Mouse (Mus musculus): ENCODE results near the gene Bnc1. TPM values are rescaled to one million over a fixed set of nuclear protein-coding genes. Genes with fewer than 3 reads are reported as not detected.
A peak's percentile ranks its signal among the peaks of the same experiment; 100 is the strongest.

Bnc1 gene
- total and polyA plus RNA-seq, 2 experiments: 0.04 to 0.09 TPM

DNA sequence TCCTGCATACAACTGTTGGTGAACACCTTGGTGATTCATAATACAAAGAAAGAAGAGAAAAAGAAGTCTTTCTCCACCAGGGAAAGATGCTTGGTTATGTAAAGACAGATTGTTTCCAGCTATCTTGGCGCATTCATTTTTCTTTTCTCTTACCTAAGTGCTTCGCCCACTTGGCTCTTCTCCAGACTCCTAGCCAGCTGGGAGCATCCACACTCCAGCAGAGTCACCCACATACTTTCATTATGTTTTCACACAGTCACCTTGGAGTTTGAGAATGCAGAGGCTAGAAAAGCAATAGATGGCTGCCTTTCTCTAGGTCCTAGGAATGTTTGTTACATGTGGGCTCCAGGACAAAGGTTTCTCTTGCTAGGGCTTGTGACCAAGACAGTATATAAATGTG, 41.6 kb downstream of the Bnc1 start:
- 77% methylated on average over 2 of the region's 2 CpGs for WGBS
- H3K4me1 ChIP-seq (ENCODE audit: control insufficient read depth, insufficient read depth, low read length): no peaks in the 10 kb centered on the region

DNA sequence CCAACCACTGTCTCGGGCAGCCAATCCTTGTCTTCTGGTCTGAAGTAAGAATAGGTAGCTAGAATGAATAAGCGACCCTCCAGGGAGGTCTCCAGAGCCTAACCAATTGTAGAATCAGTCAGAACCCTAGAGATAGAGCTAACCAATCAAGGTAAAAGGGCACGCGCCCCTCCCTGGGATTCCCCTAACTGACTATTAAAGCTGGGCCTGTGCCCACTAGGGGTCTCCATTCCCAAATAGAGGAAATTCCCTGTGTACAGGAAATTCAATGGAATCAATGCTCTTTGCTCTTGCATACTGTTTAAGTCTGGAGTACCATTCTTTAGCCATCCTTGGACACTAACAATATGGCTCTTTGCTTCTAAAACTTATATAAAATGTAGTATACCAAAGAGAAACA, 46.7 kb downstream of the Bnc1 start:
- no peak for DNase-seq (ENCODE audit: extremely low read depth, low read depth, low spot score)
- Histone ChIP-seq H3K27ac (replicated peaks; ENCODE audit: insufficient read depth, low read depth, low read length) (no peak overlapping the region), H3K36me3 (ENCODE audit: control insufficient read depth, insufficient read depth, low read length) (no peaks in the 10 kb centered on the region), H3K79me2 (ENCODE audit: control insufficient read depth, insufficient read depth, low read length) (no peaks in the 10 kb centered on the region), H3K27me3 (ENCODE audit: control insufficient read depth, insufficient read depth, low read length) (no peaks in the 10 kb centered on the region), H3K4me1 (ENCODE audit: control insufficient read depth, insufficient read depth, low read length) (no peaks in the 10 kb centered on the region), H3K4me3 (ENCODE audit: insufficient read depth, low read depth, low read length) (no peak overlapping the region), H3K9ac (ENCODE audit: low read depth, low read length) (no peak overlapping the region)
- no peak for TF ChIP-seq POLR2A (IDR thresholded peaks at IDR 0.05; ENCODE audit: extremely low read depth, insufficient read depth, low read length)
- no peak for TF ChIP-seq CTCF (IDR thresholded peaks at IDR 0.05; ENCODE audit: low read depth, low read length)
- WGBS: 25% methylated on average over 4 of the region's 4 CpGs

More for the DNA sequence above, 41.6 kb downstream of the Bnc1 start:
- H3K36me3 ChIP-seq (ENCODE audit: control insufficient read depth, insufficient read depth, low read length): no peaks in the 10 kb centered on the region
- TF ChIP-seq CTCF (IDR thresholded peaks at IDR 0.05; ENCODE audit: low read depth, low read length): no peak
- TF ChIP-seq POLR2A (IDR thresholded peaks at IDR 0.05; ENCODE audit: extremely low read depth, insufficient read depth, low read length): no peak
- no peak for DNase-seq (ENCODE audit: extremely low read depth, low read depth, low spot score)
- H3K4me3 ChIP-seq (ENCODE audit: insufficient read depth, low read depth, low read length): no peak overlapping the region
- H3K9ac ChIP-seq (ENCODE audit: low read depth, low read length): no peak overlapping the region
- no peak overlapping the region for H3K27ac ChIP-seq (replicated peaks; ENCODE audit: insufficient read depth, low read depth, low read length)
- no peaks in the 10 kb centered on the region for H3K79me2 ChIP-seq (ENCODE audit: control insufficient read depth, insufficient read depth, low read length)
- H3K27me3 ChIP-seq (ENCODE audit: control insufficient read depth, insufficient read depth, low read length): peaks cover 2% of the 10 kb centered on the region; the same call in 1 of the 2 replicates

DNA sequence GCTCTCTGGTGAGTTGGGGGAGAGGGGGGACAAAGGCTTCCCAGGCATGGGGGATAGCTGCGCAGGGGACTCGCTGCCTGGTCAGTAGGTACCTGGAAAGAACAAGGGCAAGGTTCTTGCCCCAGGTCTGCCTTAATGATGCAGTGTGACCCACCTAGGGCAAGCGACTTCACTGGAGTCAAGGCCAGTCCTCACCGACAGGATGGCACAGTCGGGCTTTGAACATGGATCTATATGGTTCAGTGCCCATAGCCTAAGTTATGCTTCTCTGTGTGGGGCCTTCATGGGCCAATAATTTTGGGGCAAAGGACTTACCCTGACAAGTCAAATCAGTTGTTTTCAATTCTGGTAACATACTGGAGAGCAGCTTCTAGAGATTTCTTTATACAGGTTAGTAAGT, 57.3 kb downstream of the Bnc1 start:
- Histone ChIP-seq H3K9ac (ENCODE audit: low read depth, low read length) (peak overlapping the region; percentile 43; the same call in 1 of the 2 replicates), H3K79me2 (ENCODE audit: control insufficient read depth, insufficient read depth, low read length) (no peaks in the 10 kb centered on the region), H3K27ac (replicated peaks; ENCODE audit: insufficient read depth, low read depth, low read length) (no peak overlapping the region), H3K4me3 (ENCODE audit: insufficient read depth, low read depth, low read length) (peak overlapping the region; percentile 65; the same call in 1 of the 2 replicates), H3K4me1 (ENCODE audit: control insufficient read depth, insufficient read depth, low read length) (no peaks in the 10 kb centered on the region), H3K36me3 (ENCODE audit: control insufficient read depth, insufficient read depth, low read length) (no peaks in the 10 kb centered on the region), H3K27me3 (ENCODE audit: control insufficient read depth, insufficient read depth, low read length) (peaks cover 19% of the 10 kb centered on the region)
- no peak for DNase-seq (ENCODE audit: extremely low read depth, low read depth, low spot score)
- TF ChIP-seq POLR2A (IDR thresholded peaks at IDR 0.05; ENCODE audit: extremely low read depth, insufficient read depth, low read length): no peak
- TF ChIP-seq CTCF (IDR thresholded peaks at IDR 0.05; ENCODE audit: low read depth, low read length): no peak
- WGBS: 19% methylated on average over 5 of the region's 5 CpGs

DNA sequence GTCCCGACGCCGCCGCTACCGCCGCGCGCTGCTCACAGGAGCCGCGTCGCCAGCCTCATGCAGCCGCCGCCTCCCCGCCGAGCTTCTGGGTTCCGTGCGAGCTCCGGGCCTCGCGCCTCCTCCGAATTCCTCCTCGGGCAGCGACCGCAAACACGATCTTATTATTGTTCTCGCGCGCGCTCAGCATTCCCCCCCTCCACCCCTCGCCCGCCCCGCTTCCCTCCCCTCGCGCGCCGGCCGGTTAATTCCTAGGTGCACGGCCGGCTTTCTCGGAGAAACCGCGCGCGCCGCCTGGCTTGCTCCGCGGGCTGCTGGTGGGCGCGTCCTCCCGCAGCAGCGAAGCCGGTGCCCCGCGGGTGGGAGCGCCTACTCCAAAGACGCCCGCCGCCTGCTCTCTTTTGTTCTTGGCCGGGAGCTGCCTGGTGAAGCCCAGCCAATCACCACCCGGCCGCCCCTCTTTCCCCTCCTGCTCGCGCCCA, 57.8 kb downstream of the Bnc1 start, which contains the start of gene Hdgfl3:
Gene Hdgfl3 (minus strand): TSS at position 207 of the 479 bp plus-strand sequence.
- DNase-seq (ENCODE audit: extremely low read depth, low read depth, low spot score): no peak
- H3K4me1 ChIP-seq (ENCODE audit: control insufficient read depth, insufficient read depth, low read length): no peaks in the 10 kb centered on the region
- H3K79me2 ChIP-seq (ENCODE audit: control insufficient read depth, insufficient read depth, low read length): no peaks in the 10 kb centered on the region
- no peaks in the 10 kb centered on the region for H3K36me3 ChIP-seq (ENCODE audit: control insufficient read depth, insufficient read depth, low read length)
- WGBS: 2% methylated on average over 58 of the region's 63 CpGs
- H3K27me3 ChIP-seq (ENCODE audit: control insufficient read depth, insufficient read depth, low read length): peaks cover 19% of the 10 kb centered on the region
- no peak for TF ChIP-seq CTCF (IDR thresholded peaks at IDR 0.05; ENCODE audit: low read depth, low read length)
- TF ChIP-seq POLR2A (IDR thresholded peaks at IDR 0.05; ENCODE audit: extremely low read depth, insufficient read depth, low read length): no peak
- peak within 1 kb of the TSS; percentile 79 for H3K9ac ChIP-seq (ENCODE audit: low read depth, low read length)
- peak within 1 kb of the TSS; percentile 65 for H3K4me3 ChIP-seq (ENCODE audit: insufficient read depth, low read depth, low read length)
- H3K27ac ChIP-seq (replicated peaks; ENCODE audit: insufficient read depth, low read depth, low read length): no peak within 1 kb of the TSS; the same call in 1 of the 2 replicates

DNA sequence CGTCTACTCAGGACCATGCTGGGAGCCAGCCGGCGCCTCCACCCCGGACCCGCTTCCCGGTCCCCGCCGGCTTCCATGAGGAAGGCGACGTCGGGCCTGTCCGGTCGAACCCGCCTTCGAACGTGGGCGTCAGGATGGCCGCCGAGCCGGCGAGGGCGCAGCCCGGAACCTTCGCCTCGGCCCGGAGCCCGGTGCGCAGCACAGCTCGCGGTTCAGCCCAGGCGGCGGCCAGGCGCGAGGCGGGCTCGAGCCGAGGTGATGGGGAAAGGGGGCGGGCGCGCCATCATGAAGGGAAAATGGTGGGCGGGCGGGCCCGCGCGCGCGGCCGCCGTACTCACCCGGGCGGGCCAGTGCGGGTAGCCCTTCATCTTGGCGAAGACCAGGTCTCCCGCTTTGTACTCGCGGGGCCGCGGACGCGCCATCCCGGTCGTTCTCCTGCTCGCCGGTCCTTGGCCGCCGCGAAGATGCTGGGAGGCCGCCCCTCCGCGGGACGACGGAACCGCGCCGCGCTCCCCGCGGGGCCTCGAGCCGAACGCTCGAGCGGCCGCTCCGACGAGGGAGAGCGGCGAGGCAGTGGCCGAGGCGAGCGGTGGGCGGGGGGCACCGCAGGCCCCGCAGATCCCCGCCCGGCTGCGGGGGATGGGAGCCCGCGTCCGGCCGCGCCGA, 58.4 kb downstream of the Bnc1 start:
- 2% methylated on average over 99 of the region's 103 CpGs for WGBS
- peaks cover 19% of the 10 kb centered on the region for H3K27me3 ChIP-seq (ENCODE audit: control insufficient read depth, insufficient read depth, low read length)
- H3K36me3 ChIP-seq (ENCODE audit: control insufficient read depth, insufficient read depth, low read length): no peaks in the 10 kb centered on the region
- TF ChIP-seq POLR2A (IDR thresholded peaks at IDR 0.05; ENCODE audit: extremely low read depth, insufficient read depth, low read length): no peak
- no peak for TF ChIP-seq CTCF (IDR thresholded peaks at IDR 0.05; ENCODE audit: low read depth, low read length)
- H3K27ac ChIP-seq (replicated peaks; ENCODE audit: insufficient read depth, low read depth, low read length): no peak overlapping the region; the same call in 1 of the 2 replicates
- H3K79me2 ChIP-seq (ENCODE audit: control insufficient read depth, insufficient read depth, low read length): no peaks in the 10 kb centered on the region
- no peak for DNase-seq (ENCODE audit: extremely low read depth, low read depth, low spot score)
- peak overlapping the region; percentile 65 for H3K4me3 ChIP-seq (ENCODE audit: insufficient read depth, low read depth, low read length)
- H3K9ac ChIP-seq (ENCODE audit: low read depth, low read length): peak overlapping the region; percentile 79
- no peaks in the 10 kb centered on the region for H3K4me1 ChIP-seq (ENCODE audit: control insufficient read depth, insufficient read depth, low read length)

DNA sequence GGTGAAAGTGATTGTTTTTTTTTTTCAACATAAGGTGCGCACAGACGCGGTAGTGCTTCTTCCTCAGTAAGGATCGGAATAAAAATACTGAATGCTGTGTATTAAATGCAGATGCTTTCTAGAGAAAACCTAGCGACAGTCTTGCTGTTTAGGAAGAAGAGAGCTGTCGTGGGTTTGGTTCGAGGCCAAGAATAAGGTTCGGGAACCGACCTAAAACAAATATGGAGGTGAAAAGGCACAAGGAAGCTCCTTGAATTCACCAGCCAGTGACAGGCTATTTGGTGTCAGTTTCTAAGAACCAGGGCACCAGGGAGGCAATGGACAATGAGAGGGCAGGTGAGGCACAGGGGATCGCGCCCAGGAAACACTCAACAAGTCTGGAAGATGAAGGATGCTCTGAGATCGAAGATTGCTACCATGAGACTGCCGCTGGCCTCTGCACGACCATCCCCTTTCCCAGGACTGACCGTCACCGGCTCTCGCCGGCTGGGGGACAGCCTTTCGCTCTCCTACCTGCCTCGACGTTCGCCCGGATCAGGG, 59.0 kb downstream of the Bnc1 start:
- H3K79me2 ChIP-seq (ENCODE audit: control insufficient read depth, insufficient read depth, low read length): no peaks in the 10 kb centered on the region
- DNase-seq (ENCODE audit: extremely low read depth, low read depth, low spot score): no peak
- H3K4me3 ChIP-seq (ENCODE audit: insufficient read depth, low read depth, low read length): peak overlapping the region; percentile 65
- H3K27me3 ChIP-seq (ENCODE audit: control insufficient read depth, insufficient read depth, low read length): peaks cover 19% of the 10 kb centered on the region
- H3K27ac ChIP-seq (replicated peaks; ENCODE audit: insufficient read depth, low read depth, low read length): no peak overlapping the region
- WGBS: 13% methylated on average over 23 of the region's 23 CpGs
- no peaks in the 10 kb centered on the region for H3K4me1 ChIP-seq (ENCODE audit: control insufficient read depth, insufficient read depth, low read length)
- no peak for TF ChIP-seq POLR2A (IDR thresholded peaks at IDR 0.05; ENCODE audit: extremely low read depth, insufficient read depth, low read length)
- TF ChIP-seq CTCF (IDR thresholded peaks at IDR 0.05; ENCODE audit: low read depth, low read length): no peak
- peak overlapping the region; percentile 79 for H3K9ac ChIP-seq (ENCODE audit: low read depth, low read length)
- H3K36me3 ChIP-seq (ENCODE audit: control insufficient read depth, insufficient read depth, low read length): no peaks in the 10 kb centered on the region

Measured in liver, adult 2 months (tissue).